Mouse (Mus musculus) erythroblast, embryonic 14.5 days (primary cell): ENCODE measurements around the gene Rab3b. TPM values are rescaled to one million over a fixed set of nuclear protein-coding genes. Genes with fewer than 3 reads are reported as not detected.
"Not testable (repeated sequence)": the region's sequence is repeated elsewhere in the genome, so short reads cannot be mapped to it uniquely, and the experiment has no call there.

Experiments used
- H3K27me3 ChIP-seq: 2 replicates; pipeline ENCODE4 v1.6.1; 2012; ENCODE audit warnings: inconsistent platforms; ENCODE audit not compliant: control insufficient read depth
- H3K36me3 ChIP-seq: 2 replicates; pipeline ENCODE4 v1.6.1; 2012; ENCODE audit warnings: mild to moderate bottlenecking, inconsistent platforms; ENCODE audit not compliant: control insufficient read depth
- H3K4me1 ChIP-seq: 2 replicates; pipeline ENCODE4 v1.6.1; 2012; ENCODE audit warnings: inconsistent platforms; ENCODE audit not compliant: control insufficient read depth
- H3K4me3 ChIP-seq: replicated peaks from 2 replicates; pipeline ENCODE3; 2012; ENCODE audit warnings: moderate library complexity, mild to moderate bottlenecking, inconsistent platforms
- H3K9me3 ChIP-seq: 2 replicates; pipeline ENCODE4 v1.6.1; 2012; ENCODE audit warnings: low read length, inconsistent platforms, mixed read lengths; ENCODE audit not compliant: control insufficient read depth
- GATA1 ChIP-seq: IDR thresholded peaks from 2 replicates; pipeline ENCODE4 v1.6.1; 2012; ENCODE audit warnings: low read length, inconsistent platforms, mixed read lengths
- TAL1 ChIP-seq: IDR thresholded peaks from 3 replicates; pipeline ENCODE4 v1.6.1; 2012; ENCODE audit warnings: low read length, inconsistent platforms, mixed read lengths
- polyA plus RNA-seq: library from polyadenylated mRNA; stranded (reverse); fragments of >175 nt; gene quantifications from 2 replicates; pipeline ENCODE4 v1.2.3, GENCODE M21; 2012

The Rab3b gene
- polyA plus RNA-seq, 1 experiment = not detected

GRCm38 (mm10) chr4:108909872-108910425, 31.1 kb downstream of the Rab3b start:
- TF ChIP-seq GATA1 (no peak), TAL1 (no peak)
- H3K27me3 ChIP-seq = peaks cover 41% of the 10 kb centered on the region
- H3K4me3 ChIP-seq = no peak overlapping the region
- no peaks in the 10 kb centered on the region for H3K36me3 ChIP-seq
- H3K4me1 ChIP-seq = no peaks in the 10 kb centered on the region
- H3K9me3 ChIP-seq = no peaks in the 10 kb centered on the region

- H3K4me1 ChIP-seq = no peaks in the 10 kb centered on the region
- H3K9me3 ChIP-seq = no peaks in the 10 kb centered on the region
- no peaks in the 10 kb centered on the region for H3K36me3 ChIP-seq
- TF ChIP-seq GATA1 (no peak), TAL1 (no peak)
- no peak overlapping the region for H3K4me3 ChIP-seq
- H3K27me3 ChIP-seq = peaks cover 23% of the 10 kb centered on the region
These were observed 33.0 kb downstream of the Rab3b start for GRCm38 (mm10) chr4:108911866-108912265.

- Histone ChIP-seq H3K9me3 (no peaks in the 10 kb centered on the region), H3K36me3 (no peaks in the 10 kb centered on the region), H3K27me3 (peaks cover 10% of the 10 kb centered on the region), H3K4me3 (no peak overlapping the region), H3K4me1 (no peaks in the 10 kb centered on the region)
- TF ChIP-seq GATA1 = no peak
- no peak for TF ChIP-seq TAL1
These were observed 34.3 kb downstream of the Rab3b start for GRCm38 (mm10) chr4:108913180-108913579.

- no peak for TF ChIP-seq TAL1
- no peak for TF ChIP-seq GATA1
- no peaks in the 10 kb centered on the region for H3K9me3 ChIP-seq
- no peaks in the 10 kb centered on the region for H3K36me3 ChIP-seq
- no peak overlapping the region for H3K4me3 ChIP-seq
- no peaks in the 10 kb centered on the region for H3K4me1 ChIP-seq
- H3K27me3 ChIP-seq = peaks cover 7% of the 10 kb centered on the region
These were observed 35.5 kb downstream of the Rab3b start for GRCm38 (mm10) chr4:108914391-108914790.

GRCm38 (mm10) chr4:108915101-108915500, 36.2 kb downstream of the Rab3b start:
- Histone ChIP-seq H3K9me3 (no peaks in the 10 kb centered on the region), H3K4me3 (no peak overlapping the region), H3K4me1 (no peaks in the 10 kb centered on the region), H3K27me3 (peaks cover 3% of the 10 kb centered on the region), H3K36me3 (no peaks in the 10 kb centered on the region)
- TF ChIP-seq TAL1 = no peak
- TF ChIP-seq GATA1 = no peak

GRCm38 (mm10) chr4:108917654-108918053, 38.8 kb downstream of the Rab3b start:
- no peaks in the 10 kb centered on the region for H3K4me1 ChIP-seq
- H3K27me3 ChIP-seq = no peaks in the 10 kb centered on the region
- no peaks in the 10 kb centered on the region for H3K36me3 ChIP-seq
- H3K9me3 ChIP-seq = no peaks in the 10 kb centered on the region
- no peak overlapping the region for H3K4me3 ChIP-seq
- TF ChIP-seq TAL1 (no peak), GATA1 (no peak)

- H3K9me3 ChIP-seq, H3K36me3 ChIP-seq, H3K4me3 ChIP-seq, H3K27me3 ChIP-seq, H3K4me1 ChIP-seq: not testable (repeated sequence)
These were observed 49.1 kb downstream of the Rab3b start for GRCm38 (mm10) chr4:108927945-108928344.

GRCm38 (mm10) chr4:108933163-108933562, 54.3 kb downstream of the Rab3b start:
- peaks cover 17% of the 10 kb centered on the region for H3K27me3 ChIP-seq
- no peaks in the 10 kb centered on the region for H3K9me3 ChIP-seq
- no peak overlapping the region for H3K4me3 ChIP-seq
- TF ChIP-seq GATA1 (no peak), TAL1 (no peak)
- no peaks in the 10 kb centered on the region for H3K36me3 ChIP-seq
- no peaks in the 10 kb centered on the region for H3K4me1 ChIP-seq

GRCm38 (mm10) chr4:108934856-108935255, 56.0 kb downstream of the Rab3b start:
- Histone ChIP-seq H3K27me3 (peaks cover 17% of the 10 kb centered on the region), H3K4me3 (no peak overlapping the region), H3K4me1 (peaks cover 3% of the 10 kb centered on the region), H3K36me3 (no peaks in the 10 kb centered on the region), H3K9me3 (no peaks in the 10 kb centered on the region)
- no peak for TF ChIP-seq GATA1
- no peak for TF ChIP-seq TAL1
